Mouse (Mus musculus): ENCODE results near the gene Cdk7. TPM values are rescaled to one million over a fixed set of nuclear protein-coding genes. Genes with fewer than 3 reads are reported as not detected.
A peak's percentile ranks its signal among the peaks of the same experiment; 100 is the strongest.

The Cdk7 gene
- polyA plus RNA-seq, 1 experiment from 2014 or later, result 85.7 TPM

DNA sequence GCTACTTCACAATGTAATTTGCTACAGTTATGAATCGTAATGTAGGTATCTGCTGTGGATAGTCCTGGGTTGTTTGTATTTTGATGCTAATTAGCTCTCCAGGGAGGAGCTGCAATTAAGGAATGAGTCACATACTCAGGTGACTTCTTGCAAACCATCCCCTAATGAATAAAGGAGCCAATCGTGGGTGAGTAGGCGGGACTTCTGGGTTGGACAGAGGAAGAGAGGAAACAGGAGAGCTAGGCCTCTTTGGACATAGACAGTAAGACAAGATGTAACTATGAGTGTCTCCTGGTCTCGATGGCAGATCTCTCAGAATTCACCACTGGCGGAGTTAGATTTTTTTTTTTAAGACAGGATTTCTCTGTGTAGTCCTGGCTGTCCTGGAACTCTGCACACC, 9.1 kb downstream of the Cdk7 start:
- Histone ChIP-seq H3K36me3 (ENCODE audit: control insufficient read depth, insufficient read depth, low read length) (peaks cover 64% of the 10 kb centered on the region), H3K9ac (ENCODE audit: low read depth, low read length) (no peak overlapping the region), H3K27me3 (replicated peaks; ENCODE audit: control insufficient read depth, insufficient read depth, low read length) (no peaks in the 10 kb centered on the region), H3K9me3 (ENCODE audit: control insufficient read depth, low read length) (no peaks in the 10 kb centered on the region), H3K27ac (replicated peaks; ENCODE audit: low read depth, low read length) (no peak overlapping the region), H3K4me1 (ENCODE audit: control insufficient read depth, insufficient read depth, low read length) (no peaks in the 10 kb centered on the region), H3K4me3 (ENCODE audit: low read depth, low read length) (no peak overlapping the region), H3K4me2 (ENCODE audit: low read depth, low read length) (no peak overlapping the region)
- DNase-seq (ENCODE audit: low spot score), result no peak
- ATAC-seq (ENCODE audit: low read depth), result peak; percentile 55; the same call in 1 of the 2 replicates
- WGBS, result 92% methylated on average over 5 of the region's 5 CpGs

- no peak for ATAC-seq (ENCODE audit: low read depth)
- WGBS, result 94% methylated on average over 6 of the region's 6 CpGs
Observed at GRCm38 (mm10) chr13:100715467-100715866, 15.3 kb downstream of the Cdk7 start.

GRCm38 (mm10) chr13:100706206-100706605, 24.5 kb downstream of the Cdk7 start:
- WGBS, result 93% methylated on average over 7 of the region's 7 CpGs
- no peaks in the 10 kb centered on the region for H3K27me3 ChIP-seq (replicated peaks; ENCODE audit: control insufficient read depth, insufficient read depth, low read length)
- peaks cover 94% of the 10 kb centered on the region for H3K36me3 ChIP-seq (ENCODE audit: control insufficient read depth, insufficient read depth, low read length)

More at GRCm38 (mm10) chr13:100715467-100715866, 15.3 kb downstream of the Cdk7 start:
- Histone ChIP-seq H3K4me2 (ENCODE audit: low read depth, low read length) (no peak overlapping the region), H3K27me3 (replicated peaks; ENCODE audit: control insufficient read depth, insufficient read depth, low read length) (no peaks in the 10 kb centered on the region), H3K9ac (ENCODE audit: low read depth, low read length) (no peak overlapping the region), H3K36me3 (ENCODE audit: control insufficient read depth, insufficient read depth, low read length) (peaks cover 80% of the 10 kb centered on the region), H3K4me3 (ENCODE audit: low read depth, low read length) (no peak overlapping the region), H3K4me1 (ENCODE audit: control insufficient read depth, insufficient read depth, low read length) (no peaks in the 10 kb centered on the region), H3K9me3 (ENCODE audit: control insufficient read depth, low read length) (no peaks in the 10 kb centered on the region), H3K27ac (replicated peaks; ENCODE audit: low read depth, low read length) (no peak overlapping the region)
- DNase-seq (ENCODE audit: low spot score), result no peak

GRCm38 (mm10) chr13:100703468-100703867, 27.3 kb downstream of the Cdk7 start:
- Histone ChIP-seq H3K4me2 (ENCODE audit: low read depth, low read length) (no peak overlapping the region), H3K27ac (replicated peaks; ENCODE audit: low read depth, low read length) (no peak overlapping the region), H3K27me3 (replicated peaks; ENCODE audit: control insufficient read depth, insufficient read depth, low read length) (no peaks in the 10 kb centered on the region), H3K4me3 (ENCODE audit: low read depth, low read length) (no peak overlapping the region), H3K4me1 (ENCODE audit: control insufficient read depth, insufficient read depth, low read length) (no peaks in the 10 kb centered on the region), H3K9ac (ENCODE audit: low read depth, low read length) (no peak overlapping the region), H3K36me3 (ENCODE audit: control insufficient read depth, insufficient read depth, low read length) (peaks cover 94% of the 10 kb centered on the region), H3K9me3 (ENCODE audit: control insufficient read depth, low read length) (no peaks in the 10 kb centered on the region)
- no peak for DNase-seq (ENCODE audit: low spot score)
- WGBS, result 96% methylated on average over 2 of the region's 2 CpGs
- ATAC-seq (ENCODE audit: low read depth), result no peak

More at GRCm38 (mm10) chr13:100706206-100706605, 24.5 kb downstream of the Cdk7 start:
- H3K9me3 ChIP-seq (ENCODE audit: control insufficient read depth, low read length), result no peaks in the 10 kb centered on the region
- no peak overlapping the region for H3K27ac ChIP-seq (replicated peaks; ENCODE audit: low read depth, low read length)
- ATAC-seq (ENCODE audit: low read depth) (no peak), DNase-seq (ENCODE audit: low spot score) (no peak)
- H3K4me2 ChIP-seq (ENCODE audit: low read depth, low read length), result no peak overlapping the region
- no peaks in the 10 kb centered on the region for H3K4me1 ChIP-seq (ENCODE audit: control insufficient read depth, insufficient read depth, low read length)
- no peak overlapping the region for H3K4me3 ChIP-seq (ENCODE audit: low read depth, low read length)
- H3K9ac ChIP-seq (ENCODE audit: low read depth, low read length), result no peak overlapping the region

GRCm38 (mm10) chr13:100698866-100699265, 31.9 kb downstream of the Cdk7 start:
- no peak overlapping the region for H3K4me3 ChIP-seq (ENCODE audit: low read depth, low read length)
- H3K9me3 ChIP-seq (ENCODE audit: control insufficient read depth, low read length), result no peaks in the 10 kb centered on the region
- no peaks in the 10 kb centered on the region for H3K4me1 ChIP-seq (ENCODE audit: control insufficient read depth, insufficient read depth, low read length)
- no peak overlapping the region for H3K27ac ChIP-seq (replicated peaks; ENCODE audit: low read depth, low read length)
- no peaks in the 10 kb centered on the region for H3K27me3 ChIP-seq (replicated peaks; ENCODE audit: control insufficient read depth, insufficient read depth, low read length)
- ATAC-seq (ENCODE audit: low read depth), result no peak
- no peak for DNase-seq (ENCODE audit: low spot score)
- WGBS, result 96% methylated on average over 10 of the region's 10 CpGs
- H3K36me3 ChIP-seq (ENCODE audit: control insufficient read depth, insufficient read depth, low read length), result peaks cover 79% of the 10 kb centered on the region
- H3K9ac ChIP-seq (ENCODE audit: low read depth, low read length), result no peak overlapping the region
- no peak overlapping the region for H3K4me2 ChIP-seq (ENCODE audit: low read depth, low read length)

- no peak for ATAC-seq (ENCODE audit: low read depth)
- DNase-seq (ENCODE audit: low spot score), result no peak
- H3K4me3 ChIP-seq (ENCODE audit: low read depth, low read length), result no peak overlapping the region
- H3K27me3 ChIP-seq (replicated peaks; ENCODE audit: control insufficient read depth, insufficient read depth, low read length), result no peaks in the 10 kb centered on the region
- H3K4me2 ChIP-seq (ENCODE audit: low read depth, low read length), result no peak overlapping the region
- no peak overlapping the region for H3K27ac ChIP-seq (replicated peaks; ENCODE audit: low read depth, low read length)
- WGBS, result 92% methylated on average over 3 of the region's 3 CpGs
- no peaks in the 10 kb centered on the region for H3K9me3 ChIP-seq (ENCODE audit: control insufficient read depth, low read length)
- H3K9ac ChIP-seq (ENCODE audit: low read depth, low read length), result no peak overlapping the region
- H3K4me1 ChIP-seq (ENCODE audit: control insufficient read depth, insufficient read depth, low read length), result no peaks in the 10 kb centered on the region
- H3K36me3 ChIP-seq (ENCODE audit: control insufficient read depth, insufficient read depth, low read length), result peaks cover 67% of the 10 kb centered on the region
Observed at GRCm38 (mm10) chr13:100697541-100697940, 33.2 kb downstream of the Cdk7 start.

DNA sequence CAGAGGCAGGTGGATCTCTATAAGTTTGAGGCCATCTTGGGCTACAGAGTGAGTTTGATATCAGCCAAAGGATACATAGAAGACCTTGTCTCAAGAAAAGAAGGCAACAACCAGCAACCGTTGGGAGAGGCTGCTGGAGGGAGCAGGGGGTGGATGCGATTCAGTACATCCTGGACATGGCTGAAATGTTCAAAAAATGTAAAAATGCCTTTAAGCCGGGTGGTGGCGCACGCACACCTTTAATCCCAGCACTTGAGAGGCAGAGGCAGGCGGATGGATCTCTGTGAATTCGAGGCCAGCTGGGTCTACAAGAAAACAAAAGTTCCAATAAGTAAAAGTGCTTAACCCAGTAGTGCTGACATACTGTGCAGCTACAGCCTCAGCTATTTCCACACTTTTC, 43.2 kb downstream of the Cdk7 start:
- ATAC-seq (ENCODE audit: low read depth), result no peak
- WGBS, result 59% methylated on average over 7 of the region's 7 CpGs
- no peak for DNase-seq (ENCODE audit: low spot score)
- H3K4me2 ChIP-seq (ENCODE audit: low read depth, low read length), result no peak overlapping the region
- no peak overlapping the region for H3K4me3 ChIP-seq (ENCODE audit: low read depth, low read length)
- H3K36me3 ChIP-seq (ENCODE audit: control insufficient read depth, insufficient read depth, low read length), result no peaks in the 10 kb centered on the region
- no peak overlapping the region for H3K27ac ChIP-seq (replicated peaks; ENCODE audit: low read depth, low read length)
- no peak overlapping the region for H3K9ac ChIP-seq (ENCODE audit: low read depth, low read length)
- H3K9me3 ChIP-seq (ENCODE audit: control insufficient read depth, low read length), result no peaks in the 10 kb centered on the region
- no peaks in the 10 kb centered on the region for H3K4me1 ChIP-seq (ENCODE audit: control insufficient read depth, insufficient read depth, low read length)
- H3K27me3 ChIP-seq (replicated peaks; ENCODE audit: control insufficient read depth, insufficient read depth, low read length), result no peaks in the 10 kb centered on the region

GRCm38 (mm10) chr13:100684355-100684754, 46.4 kb downstream of the Cdk7 start:
- ATAC-seq (ENCODE audit: low read depth) (no peak), DNase-seq (ENCODE audit: low spot score) (no peak)
- 75% methylated on average over 2 of the region's 2 CpGs for WGBS
- Histone ChIP-seq H3K9ac (ENCODE audit: low read depth, low read length) (no peak overlapping the region), H3K36me3 (ENCODE audit: control insufficient read depth, insufficient read depth, low read length) (no peaks in the 10 kb centered on the region), H3K4me3 (ENCODE audit: low read depth, low read length) (no peak overlapping the region), H3K9me3 (ENCODE audit: control insufficient read depth, low read length) (no peaks in the 10 kb centered on the region), H3K27ac (replicated peaks; ENCODE audit: low read depth, low read length) (no peak overlapping the region), H3K4me1 (ENCODE audit: control insufficient read depth, insufficient read depth, low read length) (no peaks in the 10 kb centered on the region), H3K4me2 (ENCODE audit: low read depth, low read length) (no peak overlapping the region), H3K27me3 (replicated peaks; ENCODE audit: control insufficient read depth, insufficient read depth, low read length) (no peaks in the 10 kb centered on the region)

- no peak for DNase-seq (ENCODE audit: low spot score)
- no peak overlapping the region for H3K9ac ChIP-seq (ENCODE audit: low read depth, low read length)
- no peaks in the 10 kb centered on the region for H3K9me3 ChIP-seq (ENCODE audit: control insufficient read depth, low read length)
- no peaks in the 10 kb centered on the region for H3K27me3 ChIP-seq (replicated peaks; ENCODE audit: control insufficient read depth, insufficient read depth, low read length)
- 73% methylated on average over 2 of the region's 2 CpGs for WGBS
- no peak overlapping the region for H3K27ac ChIP-seq (replicated peaks; ENCODE audit: low read depth, low read length)
- H3K4me1 ChIP-seq (ENCODE audit: control insufficient read depth, insufficient read depth, low read length), result no peaks in the 10 kb centered on the region
- H3K4me2 ChIP-seq (ENCODE audit: low read depth, low read length), result no peak overlapping the region
- no peak overlapping the region for H3K4me3 ChIP-seq (ENCODE audit: low read depth, low read length)
- no peaks in the 10 kb centered on the region for H3K36me3 ChIP-seq (ENCODE audit: control insufficient read depth, insufficient read depth, low read length)
- no peak for ATAC-seq (ENCODE audit: low read depth)
Observed at GRCm38 (mm10) chr13:100682837-100683236, 47.9 kb downstream of the Cdk7 start.

Data from embryonic facial prominence, embryonic 14.5 days (tissue).